Mouse (Mus musculus) midbrain, embryonic 16.5 days (tissue): ENCODE data around the gene Kalrn. TPM values are rescaled to one million over a fixed set of nuclear protein-coding genes. Genes with fewer than 3 reads are reported as not detected.

Experiments used
- ATAC-seq: fragments of 200-750 bp; cut with Nextera tagmentation; 2 replicates; pipeline ENCODE4 v1.8.0; 2017; ENCODE audit warnings: moderate TSS enrichment
- H3K27ac ChIP-seq: fragments of 300-500 bp; sonication (generic); 2 replicates; pipeline ENCODE4 v1.5.1; 2014; ENCODE audit warnings: mild to moderate bottlenecking, low read length, mixed read lengths
- H3K27me3 ChIP-seq: fragments of 300-500 bp; sonication (generic); 2 replicates; pipeline ENCODE4 v1.6.1; 2014; ENCODE audit warnings: low read depth, low read length, mixed read lengths; ENCODE audit not compliant: control insufficient read depth, insufficient read depth
- H3K36me3 ChIP-seq: fragments of 300-500 bp; sonication (generic); 2 replicates; pipeline ENCODE4 v1.6.1; 2014; ENCODE audit warnings: mild to moderate bottlenecking, low read length, moderate library complexity, mixed read lengths; ENCODE audit not compliant: control insufficient read depth, insufficient read depth
- H3K4me1 ChIP-seq: fragments of 300-500 bp; sonication (generic); 2 replicates; pipeline ENCODE4 v1.6.1; 2014; ENCODE audit warnings: mild to moderate bottlenecking, low read length, mixed read lengths; ENCODE audit not compliant: control insufficient read depth, insufficient read depth
- H3K4me2 ChIP-seq: fragments of 300-500 bp; sonication (generic); 2 replicates; pipeline ENCODE4 v1.6.1; 2014; ENCODE audit warnings: mild to moderate bottlenecking, low read length, mixed read lengths
- H3K4me3 ChIP-seq: fragments of 300-500 bp; sonication (generic); 2 replicates; pipeline ENCODE4 v1.5.1; 2014; ENCODE audit warnings: low read depth, mild to moderate bottlenecking, low read length, moderate library complexity, mixed read lengths
- H3K9ac ChIP-seq: fragments of 300-500 bp; sonication (generic); 2 replicates; pipeline ENCODE4 v1.6.1; 2014; ENCODE audit warnings: low read depth, low read length, mixed read lengths
- H3K9me3 ChIP-seq: fragments of 300-500 bp; sonication (generic); replicated peaks from 2 replicates; pipeline ENCODE4 v1.6.1; 2014; ENCODE audit warnings: mild to moderate bottlenecking, low read length, mixed read lengths; ENCODE audit not compliant: control insufficient read depth, poor library complexity, severe bottlenecking
- WGBS: fragments of 180-500 bp; shearing (Covaris S2); extraction: QIAGEN DNeasy Blood & Tissue Kit; methylation state at CpG from one replicate; pipeline ENCODE4 v1.1.7; 2014; 5-methylcytosine and 5-hydroxymethylcytosine counted together
- polyA plus RNA-seq: library from polyadenylated mRNA; unstranded; fragments of >200 nt; fragmentation: Nextera tagmentation; extraction: Ambion mirVana; gene quantifications from 2 replicates; pipeline ENCODE4 v1.2.1, GENCODE M21; 2015

Kalrn gene
- polyA plus RNA-seq, 1 experiment from 2014 or later = 31.3 TPM

- Histone ChIP-seq H3K27ac (no peak overlapping the region), H3K9ac (no peak overlapping the region), H3K27me3 (no peaks in the 10 kb centered on the region), H3K4me1 (no peaks in the 10 kb centered on the region), H3K4me2 (no peak overlapping the region), H3K4me3 (no peak overlapping the region), H3K36me3 (no peaks in the 10 kb centered on the region), H3K9me3 (no peaks in the 10 kb centered on the region)
- no peak for ATAC-seq
- WGBS = 80% methylated on average over 2 of the region's 2 CpGs
Observed at GRCm38 (mm10) chr16:34592696-34593095, 19.4 kb upstream of the Kalrn start.

GRCm38 (mm10) chr16:34591934-34592333 is 18.6 kb upstream of the Kalrn start:
- WGBS = 81% methylated on average over 1 of the region's 1 CpGs
- no peak overlapping the region for H3K4me2 ChIP-seq
- no peak for ATAC-seq
- H3K27me3 ChIP-seq = no peaks in the 10 kb centered on the region
- H3K9ac ChIP-seq = no peak overlapping the region
- no peak overlapping the region for H3K4me3 ChIP-seq
- no peak overlapping the region for H3K27ac ChIP-seq
- H3K4me1 ChIP-seq = no peaks in the 10 kb centered on the region
- no peaks in the 10 kb centered on the region for H3K36me3 ChIP-seq
- no peaks in the 10 kb centered on the region for H3K9me3 ChIP-seq

GRCm38 (mm10) chr16:34579671-34580326 is 6.5 kb upstream of the Kalrn start:
- H3K27ac ChIP-seq = no peak overlapping the region
- peaks cover under 1% of the 10 kb centered on the region; the same call in 1 of the 2 replicates for H3K4me1 ChIP-seq
- H3K27me3 ChIP-seq = no peaks in the 10 kb centered on the region
- no peak for ATAC-seq
- H3K4me2 ChIP-seq = no peak overlapping the region
- no peaks in the 10 kb centered on the region for H3K36me3 ChIP-seq
- H3K4me3 ChIP-seq = no peak overlapping the region
- H3K9me3 ChIP-seq = no peaks in the 10 kb centered on the region
- H3K9ac ChIP-seq = no peak overlapping the region
- 96% methylated on average over 4 of the region's 4 CpGs for WGBS

GRCm38 (mm10) chr16:34573856-34574491 is 642 bp upstream of the Kalrn start:
- Histone ChIP-seq H3K9me3 (no peaks in the 10 kb centered on the region), H3K4me2 (peak overlapping the region; percentile 95), H3K36me3 (no peaks in the 10 kb centered on the region), H3K4me1 (peaks cover 30% of the 10 kb centered on the region), H3K27ac (peak overlapping the region; percentile 99), H3K4me3 (peak overlapping the region; percentile 98), H3K27me3 (no peaks in the 10 kb centered on the region), H3K9ac (peak overlapping the region; percentile 99)
- under 1% methylated on average over 23 of the region's 42 CpGs for WGBS
- peak; percentile 80 for ATAC-seq

GRCm38 (mm10) chr16:34572406-34573150 is 754 bp downstream of the Kalrn start:
- peak overlapping the region; percentile 98 for H3K4me3 ChIP-seq
- WGBS = 0% methylated on average over 61 of the region's 61 CpGs
- H3K27me3 ChIP-seq = no peaks in the 10 kb centered on the region
- peak; percentile 18 for ATAC-seq
- peak overlapping the region; percentile 99 for H3K9ac ChIP-seq
- no peaks in the 10 kb centered on the region for H3K9me3 ChIP-seq
- peaks cover 30% of the 10 kb centered on the region for H3K4me1 ChIP-seq
- peak overlapping the region; percentile 95 for H3K4me2 ChIP-seq
- H3K36me3 ChIP-seq = no peaks in the 10 kb centered on the region
- peak overlapping the region; percentile 99 for H3K27ac ChIP-seq

GRCm38 (mm10) chr16:34571931-34572405 is 1.4 kb downstream of the Kalrn start:
- WGBS = under 1% methylated on average over 10 of the region's 10 CpGs
- Histone ChIP-seq H3K4me1 (peaks cover 30% of the 10 kb centered on the region), H3K4me2 (peak overlapping the region; percentile 95), H3K9ac (peak overlapping the region; percentile 99), H3K4me3 (peak overlapping the region; percentile 98), H3K27me3 (no peaks in the 10 kb centered on the region), H3K27ac (no peak overlapping the region), H3K9me3 (no peaks in the 10 kb centered on the region), H3K36me3 (no peaks in the 10 kb centered on the region)
- peak; percentile 18; the same call in 1 of the 2 replicates for ATAC-seq

GRCm38 (mm10) chr16:34569897-34570296 is 3.4 kb downstream of the Kalrn start:
- H3K27me3 ChIP-seq = no peaks in the 10 kb centered on the region
- H3K27ac ChIP-seq = no peak overlapping the region
- WGBS = 59% methylated on average over 2 of the region's 2 CpGs
- no peak for ATAC-seq
- H3K4me1 ChIP-seq = peaks cover 46% of the 10 kb centered on the region
- no peaks in the 10 kb centered on the region for H3K9me3 ChIP-seq
- H3K9ac ChIP-seq = no peak overlapping the region
- no peaks in the 10 kb centered on the region for H3K36me3 ChIP-seq
- no peak overlapping the region for H3K4me2 ChIP-seq
- no peak overlapping the region for H3K4me3 ChIP-seq

- WGBS = 84% methylated on average over 6 of the region's 6 CpGs
- ATAC-seq = no peak
- Histone ChIP-seq H3K27me3 (no peaks in the 10 kb centered on the region), H3K9ac (no peak overlapping the region), H3K9me3 (no peaks in the 10 kb centered on the region), H3K27ac (no peak overlapping the region), H3K4me3 (no peak overlapping the region), H3K4me1 (peaks cover 47% of the 10 kb centered on the region), H3K4me2 (no peak overlapping the region), H3K36me3 (no peaks in the 10 kb centered on the region)
Observed at GRCm38 (mm10) chr16:34568831-34569230, 4.5 kb downstream of the Kalrn start.
